Mouse (Mus musculus) kidney, adult 18-20 months (tissue): ENCODE data around the gene Alkbh2.

Experiments used
- DNase-seq: peaks from one replicate; pipeline ENCODE4 v3.0.0; 2021

Gene Alkbh2

DNA sequence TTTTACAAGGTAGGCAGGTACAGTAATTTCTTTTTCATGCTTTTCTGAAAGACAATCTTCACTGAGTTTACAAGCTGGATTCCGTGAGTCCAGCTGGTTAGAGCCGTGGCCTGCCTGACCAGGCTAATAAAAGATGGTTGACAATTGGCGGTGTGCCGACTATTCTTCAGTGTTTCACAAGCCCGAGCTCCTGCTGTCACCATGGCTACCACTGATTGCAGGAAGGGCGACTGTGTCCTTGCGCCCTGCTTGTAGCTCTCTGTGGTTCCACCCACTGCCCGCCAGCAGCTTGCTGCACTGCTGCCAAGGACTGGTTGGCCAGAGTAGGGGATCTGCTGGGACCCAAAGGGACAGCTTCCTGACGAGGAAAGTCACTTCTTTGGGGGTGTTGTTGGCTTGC is 11.2 kb upstream of the Alkbh2 start:
- DNase-seq: peak; percentile 79

DNA sequence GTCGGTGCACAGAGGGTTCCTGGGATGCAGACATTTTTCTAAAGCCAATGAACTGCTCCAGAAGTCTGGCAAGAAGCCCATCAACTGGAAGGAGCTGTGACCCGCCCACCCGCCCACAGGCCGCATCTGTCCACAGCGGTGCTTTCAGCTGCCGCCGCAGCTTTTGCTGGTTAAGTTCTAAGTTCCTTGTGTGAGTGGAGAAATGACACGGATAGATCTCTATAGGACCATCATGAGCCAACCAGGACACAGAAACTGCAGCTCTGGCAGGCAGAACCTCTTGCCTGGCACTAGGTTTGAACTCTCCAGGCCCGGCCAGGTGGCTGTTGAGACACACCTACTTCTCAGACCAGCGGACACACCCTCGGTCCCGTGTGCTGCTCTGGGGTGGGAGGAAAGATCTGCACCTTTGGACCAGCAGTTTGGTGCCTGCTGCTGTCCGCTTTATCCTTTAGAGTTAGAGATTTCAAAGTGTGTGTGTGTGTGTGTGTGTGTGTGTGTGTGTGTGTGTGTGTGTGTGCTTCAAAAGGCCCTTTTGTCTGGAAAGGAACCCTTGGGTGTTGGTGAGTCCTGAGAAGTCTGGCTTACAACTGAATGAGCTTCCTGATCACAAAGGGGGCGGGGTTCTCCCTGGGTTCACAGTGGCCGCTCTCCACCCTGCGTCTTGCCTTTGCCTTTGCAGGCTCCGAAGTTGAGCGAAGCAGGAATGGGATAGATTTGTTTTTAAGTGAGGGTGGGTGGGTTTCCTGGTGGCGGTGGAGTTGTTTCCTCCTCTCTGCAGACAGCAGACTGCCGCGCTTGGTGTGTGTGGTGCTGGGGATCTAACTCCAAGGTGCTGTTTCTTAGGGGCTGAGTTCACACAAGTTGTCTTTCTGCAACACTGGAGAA is 10.5 kb upstream of the Alkbh2 start:
- DNase-seq: peak; percentile 16

DNA sequence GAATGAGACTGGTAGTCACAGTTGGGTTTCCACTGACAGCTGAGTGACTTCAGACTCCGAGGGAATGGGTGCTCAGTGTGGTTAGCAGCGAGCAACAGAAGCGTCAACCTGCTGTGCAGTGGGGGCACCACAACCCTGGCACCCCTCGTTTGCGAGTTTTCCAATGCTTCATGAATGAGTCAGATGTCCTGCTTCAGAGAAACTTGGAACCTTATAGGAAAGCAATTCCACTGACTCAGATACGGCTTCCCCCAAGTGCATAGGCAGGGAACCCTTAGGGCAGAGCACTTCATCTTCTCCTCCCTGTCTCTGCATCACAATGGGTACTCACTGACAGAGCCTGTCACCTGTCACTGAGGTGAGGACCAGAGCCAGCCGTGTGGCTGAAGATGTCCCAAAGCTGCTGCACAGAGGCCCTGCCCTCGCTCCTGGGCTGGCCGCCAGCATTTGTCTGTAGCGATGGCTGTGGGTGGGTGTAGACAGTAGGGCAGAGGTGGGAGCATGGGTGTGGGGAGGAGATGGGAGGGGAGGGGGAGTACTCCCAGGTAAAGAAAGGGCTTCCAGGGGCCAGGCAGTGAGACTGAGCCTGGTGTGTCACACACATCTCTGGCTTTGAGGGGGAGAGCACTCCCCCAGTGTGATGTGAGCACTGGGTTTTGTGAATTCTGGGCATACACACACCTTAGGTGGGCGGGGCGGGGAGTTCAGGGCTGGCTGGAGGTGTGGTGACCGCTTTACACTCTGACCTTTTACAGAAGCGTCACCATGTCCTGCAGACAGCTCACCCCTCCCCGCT is 9.7 kb upstream of the Alkbh2 start:
- DNase-seq: no peak

DNA sequence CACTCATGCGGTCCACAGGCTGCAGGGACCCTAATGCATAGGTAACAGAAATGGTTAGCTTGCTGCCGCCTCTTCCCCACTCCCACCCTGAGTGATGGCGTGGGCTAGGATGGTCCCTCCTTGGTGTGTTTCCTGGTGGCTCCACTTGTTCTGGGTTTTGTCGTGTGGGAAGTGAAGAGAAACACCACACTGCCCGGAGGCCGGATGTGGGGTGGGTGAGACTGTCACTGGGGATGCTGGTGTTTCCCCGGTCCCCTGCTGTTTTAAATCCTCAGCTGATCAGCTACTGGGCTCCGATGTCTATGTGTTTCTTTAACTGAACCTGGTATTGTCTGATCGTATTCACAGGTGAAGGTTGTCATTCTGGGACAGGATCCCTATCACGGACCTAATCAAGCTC is 7.5 kb upstream of the Alkbh2 start:
- DNase-seq: no peak

DNA sequence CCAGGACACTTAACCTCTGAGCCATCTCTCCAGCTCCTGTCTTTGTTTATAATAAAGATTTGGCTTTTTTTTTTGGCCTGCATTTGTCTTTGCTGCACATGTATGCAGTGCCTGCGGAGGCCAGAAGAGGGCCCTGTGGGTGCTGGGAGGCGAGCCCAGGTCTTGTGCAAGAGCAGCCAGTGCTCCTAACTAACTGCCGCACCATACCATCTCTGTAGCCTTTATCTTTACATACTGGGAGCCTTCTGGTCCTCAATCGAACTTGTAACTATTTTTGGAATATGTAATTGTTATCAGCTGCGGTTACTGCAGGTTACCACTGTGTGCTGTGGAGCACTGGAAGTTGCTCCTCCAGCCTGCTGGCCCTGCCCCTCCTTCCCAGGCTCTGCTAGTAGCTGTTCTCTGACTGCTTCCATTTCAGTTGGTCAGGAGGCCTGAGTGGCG is 6.1 kb upstream of the Alkbh2 start:
- DNase-seq: peak; percentile 65

DNA sequence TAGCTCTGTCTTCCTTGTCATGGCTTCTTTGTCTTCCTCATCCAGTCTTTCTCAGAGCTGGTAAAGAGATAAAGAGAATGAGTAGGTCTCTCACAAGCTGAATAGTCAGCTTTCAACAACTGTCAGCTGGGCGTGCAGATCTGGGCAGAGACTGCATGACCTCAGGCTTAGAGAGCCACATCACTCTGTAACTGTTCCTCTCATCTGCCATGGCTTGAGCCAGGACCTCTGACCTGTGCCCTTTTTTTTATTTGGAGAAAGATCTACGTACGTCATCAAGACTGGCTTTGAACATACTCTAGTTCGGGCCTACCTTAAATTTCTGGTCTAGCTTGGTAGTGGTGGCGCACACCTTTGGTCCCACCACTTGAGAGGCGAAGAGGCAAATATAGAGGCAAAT is 4.8 kb upstream of the Alkbh2 start:
- DNase-seq: no peak

DNA sequence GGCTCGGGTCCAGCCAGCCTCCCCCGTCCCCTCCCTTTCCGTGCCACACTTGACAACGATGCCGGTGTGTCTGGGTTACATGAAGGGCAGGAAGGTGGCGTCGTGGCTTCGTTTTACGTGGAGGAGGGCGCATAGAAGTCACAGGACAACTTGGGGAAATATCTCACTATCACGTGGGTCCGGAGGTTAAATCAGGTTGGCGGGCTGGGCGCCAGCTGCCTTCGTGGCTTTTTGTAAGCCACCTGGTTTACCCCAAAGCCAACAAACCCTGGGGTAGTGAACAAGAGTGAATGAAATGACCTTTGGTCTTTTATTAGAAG is 3.5 kb upstream of the Alkbh2 start:
- DNase-seq: peak; percentile 68

DNA sequence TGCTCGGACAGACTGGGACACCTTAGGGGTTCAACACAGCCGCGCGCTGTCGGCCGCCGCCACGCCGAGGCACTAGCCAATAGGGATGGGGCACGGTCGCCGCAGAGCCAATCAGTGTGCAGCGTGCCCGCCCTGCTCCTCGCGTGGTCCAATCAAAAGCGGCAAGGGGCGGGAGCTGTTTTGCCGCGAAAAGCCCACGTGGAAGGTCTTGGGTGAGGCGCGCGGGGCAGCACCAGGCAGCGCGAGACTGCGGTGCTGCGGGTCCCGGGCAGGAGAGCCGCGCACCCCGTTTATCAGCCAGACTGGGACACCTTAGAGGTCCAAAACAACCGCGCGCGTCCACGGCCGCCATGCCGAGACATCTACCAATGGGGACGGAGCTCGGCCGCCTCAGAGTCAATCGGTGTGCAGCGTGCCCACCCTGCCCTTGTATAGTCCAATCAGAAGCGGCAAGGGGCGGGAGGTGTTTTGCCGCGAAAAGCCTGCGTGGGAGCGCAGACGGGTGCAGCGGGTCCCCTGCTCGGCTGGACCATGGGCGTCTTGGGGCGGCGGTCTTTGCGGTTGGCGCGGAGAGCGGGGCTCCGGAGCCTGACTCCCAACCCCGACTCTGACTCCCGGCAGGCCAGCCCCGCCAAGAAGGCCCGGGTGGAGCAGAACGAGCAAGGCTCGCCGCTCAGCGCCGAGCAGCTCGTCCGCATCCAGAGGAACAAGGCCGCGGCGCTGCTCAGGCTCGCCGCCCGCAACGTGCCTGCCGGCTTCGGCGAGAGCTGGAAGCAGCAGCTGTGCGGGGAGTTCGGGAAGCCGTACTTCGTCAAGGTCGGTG is 2.9 kb upstream of the Alkbh2 start:
- DNase-seq: peak; percentile 96

DNA sequence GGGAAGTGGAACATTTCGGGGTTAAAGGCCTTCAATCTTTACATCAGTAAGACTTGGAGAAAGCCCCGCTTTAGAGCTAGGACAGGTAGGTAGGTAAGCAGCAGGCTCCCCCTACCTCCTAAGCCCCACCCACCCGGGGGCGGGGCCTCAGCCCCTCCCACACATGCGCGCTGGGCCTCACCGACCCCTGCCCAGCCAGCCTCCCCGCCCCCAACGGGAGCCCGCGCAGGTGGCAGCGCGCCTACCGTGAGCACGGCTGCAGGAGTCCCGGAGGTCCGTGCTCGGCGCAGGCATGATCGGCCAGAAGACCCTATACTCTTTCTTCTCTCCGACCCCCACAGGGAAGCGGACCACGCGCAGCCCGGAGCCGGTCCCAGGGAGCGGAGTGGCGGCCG is 2.2 kb upstream of the Alkbh2 start, which contains the start of gene Ung:
Ung (plus strand) TSS at position 176 of the 395 bp plus-strand sequence.
- DNase-seq: no peak

DNA sequence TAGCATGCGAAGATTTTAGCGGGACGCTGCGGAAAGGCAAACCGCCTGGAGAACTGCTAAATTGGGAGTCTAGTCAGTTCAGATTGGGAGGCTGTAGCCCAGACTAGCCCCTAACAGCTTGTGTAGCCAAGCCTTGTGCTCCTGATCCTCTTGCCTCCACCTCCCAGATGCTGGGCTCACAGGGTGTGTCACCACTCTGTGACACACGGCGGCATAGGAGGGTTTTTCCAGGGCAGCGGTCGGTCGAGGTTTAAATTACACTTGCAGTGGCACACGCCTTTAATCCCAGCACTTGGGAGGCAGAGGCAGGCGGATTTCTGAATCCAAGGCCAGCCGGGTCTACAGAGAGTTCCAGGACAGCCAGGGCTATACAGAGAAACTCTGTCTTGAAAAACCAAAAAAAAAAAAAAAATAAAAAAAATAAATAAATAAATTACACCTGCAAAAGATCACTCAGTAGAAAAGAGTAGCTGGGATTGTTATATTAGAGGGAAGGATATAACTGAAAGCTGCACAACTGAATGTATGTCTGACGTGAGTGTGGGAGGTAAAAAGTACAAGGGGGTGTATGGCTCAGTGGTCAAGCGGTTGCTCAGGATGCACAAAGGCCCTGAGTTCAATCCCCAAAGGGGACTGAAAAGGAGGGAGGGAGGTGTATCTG is 1.7 kb upstream of the Alkbh2 start:
- DNase-seq: no peak

DNA sequence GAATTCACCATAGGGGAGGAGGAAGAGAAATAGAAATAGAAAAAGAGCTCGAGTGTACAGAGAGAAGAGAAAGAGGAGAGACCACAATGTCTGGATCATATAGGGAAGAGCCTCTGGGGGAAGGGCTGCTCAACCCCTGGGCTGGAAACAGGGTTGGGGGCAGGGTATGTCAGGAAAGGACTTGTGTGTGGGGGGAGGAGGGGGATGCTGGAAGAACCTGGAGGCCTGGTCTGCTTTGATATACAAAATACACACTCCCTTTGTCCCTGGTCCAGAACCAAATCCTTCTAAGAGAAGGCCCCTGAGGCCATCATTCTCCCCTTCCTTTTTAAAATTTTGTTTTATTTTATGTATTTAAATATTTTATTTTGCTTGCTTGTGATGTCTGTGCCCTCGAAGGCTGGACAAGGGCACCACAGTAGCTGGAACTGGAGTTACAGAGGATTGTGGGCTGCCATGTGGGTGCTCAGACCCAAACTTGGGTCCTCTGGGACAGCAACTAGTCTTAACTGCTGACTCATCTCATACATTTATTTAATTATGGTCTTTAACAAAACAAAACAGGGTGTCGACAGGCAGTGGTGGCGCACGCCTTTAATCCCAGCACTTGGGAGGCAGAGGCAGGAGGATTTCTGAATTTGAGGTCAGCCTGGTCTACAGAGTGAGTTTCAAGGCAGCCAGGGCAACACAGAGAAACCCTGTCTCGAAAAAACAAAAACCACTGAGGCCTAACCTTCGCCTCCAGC is 1.3 kb downstream of the Alkbh2 start:
- DNase-seq: no peak

DNA sequence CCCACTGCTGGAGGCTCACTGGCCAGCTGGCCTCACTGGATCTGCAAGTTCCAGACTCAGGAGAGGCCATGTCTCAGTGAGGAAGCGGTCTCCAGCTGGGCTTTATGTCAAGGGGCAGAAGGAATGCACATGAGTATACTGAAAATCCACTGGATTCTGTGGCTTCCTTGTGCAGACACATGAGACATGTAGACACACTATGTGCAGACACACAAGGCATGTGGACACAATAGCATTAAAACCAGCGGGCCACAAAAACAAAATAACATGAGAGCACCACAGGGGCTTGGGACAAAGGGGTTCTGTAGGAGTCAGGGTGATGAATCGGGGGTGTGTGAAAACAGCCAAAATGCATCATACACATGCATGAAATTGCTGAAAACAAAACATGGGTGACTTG is 2.0 kb downstream of the Alkbh2 start:
- no peak for DNase-seq

DNA sequence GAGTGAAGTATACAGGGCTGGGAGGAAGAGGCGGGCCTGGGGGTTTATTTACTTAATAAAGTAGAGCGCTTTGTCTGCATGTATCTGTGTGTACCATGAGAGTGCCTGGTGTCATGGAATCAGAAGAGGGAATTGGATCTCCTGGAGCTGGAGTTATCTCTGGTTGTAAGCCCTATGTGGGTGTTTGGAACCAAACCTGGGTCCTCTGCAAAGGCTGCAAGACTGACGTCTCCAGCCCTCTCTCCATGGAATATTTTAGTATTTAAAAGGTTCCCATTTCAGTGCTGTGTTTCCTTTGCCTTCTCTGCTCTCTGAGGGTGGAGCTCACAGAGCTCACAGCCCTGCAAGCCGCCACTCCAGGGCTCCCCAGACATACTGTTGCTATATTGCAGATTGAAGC is 8.2 kb downstream of the Alkbh2 start:
- DNase-seq: no peak

DNA sequence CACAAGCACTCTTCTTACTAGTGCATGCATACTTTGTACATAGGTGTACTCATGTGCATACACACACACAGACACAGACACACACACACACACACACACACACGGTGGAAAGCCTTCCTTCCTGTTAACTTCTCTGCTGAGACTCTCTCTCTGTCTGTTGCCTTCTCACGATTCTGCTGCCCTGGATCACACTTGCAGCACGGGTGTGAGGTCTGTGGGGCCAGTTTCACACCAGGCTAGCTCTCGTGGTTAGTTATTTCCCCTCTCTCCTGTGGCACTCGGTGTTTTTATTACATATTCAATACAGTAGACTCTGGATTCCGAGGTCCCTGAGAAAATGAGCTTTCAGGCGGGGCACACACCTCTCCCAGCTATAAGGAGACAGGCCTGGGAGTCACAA is 11.4 kb downstream of the Alkbh2 start:
- DNase-seq: no peak

DNA sequence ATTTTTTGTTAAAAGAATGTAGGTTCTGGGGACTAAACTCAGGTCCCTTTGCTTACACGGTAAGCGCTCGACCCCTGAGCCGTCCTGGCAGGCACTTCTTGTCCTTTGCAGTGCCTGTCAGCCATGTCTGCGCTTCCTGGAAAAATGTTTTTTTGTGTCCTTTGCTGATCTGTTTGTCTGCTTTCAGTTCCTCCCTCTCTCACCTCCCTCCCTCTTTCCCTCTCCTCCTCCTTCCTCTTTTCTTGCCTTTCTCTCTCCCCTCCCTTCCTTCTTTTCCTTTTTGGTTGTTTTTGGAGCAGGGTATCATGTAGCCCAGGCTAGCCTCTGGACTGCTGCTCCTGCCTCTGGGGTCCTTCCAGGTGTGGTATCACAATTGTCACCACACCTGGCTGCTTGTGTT is 13.0 kb downstream of the Alkbh2 start:
- DNase-seq: no peak

DNA sequence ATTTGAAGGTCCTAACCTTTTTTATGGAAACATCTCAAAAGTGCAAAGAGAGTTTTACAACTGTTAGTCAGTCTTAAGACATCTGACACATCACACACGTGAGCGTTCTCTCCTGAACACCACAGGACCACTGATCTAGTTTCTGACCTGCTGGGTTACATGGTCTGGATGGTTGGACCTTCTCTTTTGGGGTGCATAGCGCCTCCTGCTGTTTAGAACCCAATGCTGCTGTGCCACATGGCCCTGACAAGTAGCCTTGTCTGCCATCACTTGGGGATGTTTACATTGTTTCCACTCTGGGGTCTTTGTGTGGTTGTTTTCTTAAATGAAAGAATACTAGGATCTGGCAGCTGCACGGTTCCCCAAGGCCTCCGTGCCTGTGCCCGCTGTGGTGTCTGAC is 14.7 kb downstream of the Alkbh2 start:
- DNase-seq: no peak

DNA sequence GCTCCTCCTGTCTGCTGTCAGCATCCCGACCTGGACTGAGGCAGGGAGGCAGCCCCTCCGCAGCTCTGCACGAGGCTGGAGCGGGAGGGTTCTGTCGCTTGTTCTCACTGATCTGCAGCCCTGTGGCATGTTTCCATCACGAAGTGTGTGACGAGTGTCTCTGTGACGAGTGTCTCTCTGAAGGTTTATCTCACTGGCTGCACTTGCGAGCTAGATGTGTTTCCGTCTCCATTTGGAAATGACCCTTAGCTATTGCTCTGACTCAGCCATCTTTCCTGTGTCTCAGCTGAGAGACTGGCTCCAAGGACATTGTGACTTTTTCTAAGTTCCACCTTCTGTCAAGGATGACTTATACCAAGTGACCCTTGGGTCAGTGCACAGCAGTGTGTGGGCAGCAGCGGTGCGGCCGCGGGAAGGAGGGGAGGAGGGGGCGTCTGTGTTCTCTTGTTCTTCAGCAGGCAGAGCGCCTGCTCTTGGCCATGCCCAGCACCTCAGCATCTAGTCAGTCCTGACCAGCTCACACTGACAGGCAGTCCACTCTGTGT is 21.6 kb downstream of the Alkbh2 start:
- no peak for DNase-seq

DNA sequence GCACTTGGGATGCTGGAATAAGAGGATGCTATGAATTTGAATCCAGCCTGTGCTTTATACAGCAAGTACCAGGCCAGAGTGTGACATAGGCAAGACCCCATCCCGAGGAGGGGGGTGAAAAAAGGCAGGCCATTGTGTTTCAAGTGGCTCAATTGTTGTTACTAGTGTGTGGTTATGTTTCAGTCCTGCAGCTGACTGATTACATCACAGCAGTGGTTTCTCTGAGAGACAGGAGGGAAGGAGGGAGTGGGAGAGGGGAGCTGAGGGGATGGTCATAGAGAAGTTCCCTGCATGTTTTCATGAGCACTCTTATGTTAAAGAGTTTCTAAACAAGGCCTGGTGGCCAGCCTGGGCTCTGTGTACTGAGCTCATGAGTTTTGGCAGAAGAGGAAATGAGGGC is 25.2 kb downstream of the Alkbh2 start:
- DNase-seq: no peak

DNA sequence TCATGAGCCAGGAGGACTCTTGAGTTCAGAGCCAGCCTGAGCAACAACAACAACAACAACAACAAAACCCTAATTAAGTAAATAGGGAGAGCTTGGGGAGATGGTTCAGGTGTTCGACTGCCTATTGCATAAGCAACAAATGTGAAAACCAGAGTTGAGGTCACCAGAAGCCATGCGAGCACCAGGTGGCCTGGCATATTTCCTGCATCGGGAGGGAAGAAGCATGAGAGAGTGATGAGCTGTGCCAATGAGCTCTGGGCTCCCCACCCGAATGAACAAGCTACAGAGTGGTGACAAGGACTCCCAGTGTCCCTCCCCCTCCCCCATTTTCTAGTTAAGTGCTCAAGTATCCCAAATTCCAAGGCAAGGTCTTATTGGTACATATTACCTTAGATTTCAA is 26.1 kb downstream of the Alkbh2 start:
- no peak for DNase-seq

DNA sequence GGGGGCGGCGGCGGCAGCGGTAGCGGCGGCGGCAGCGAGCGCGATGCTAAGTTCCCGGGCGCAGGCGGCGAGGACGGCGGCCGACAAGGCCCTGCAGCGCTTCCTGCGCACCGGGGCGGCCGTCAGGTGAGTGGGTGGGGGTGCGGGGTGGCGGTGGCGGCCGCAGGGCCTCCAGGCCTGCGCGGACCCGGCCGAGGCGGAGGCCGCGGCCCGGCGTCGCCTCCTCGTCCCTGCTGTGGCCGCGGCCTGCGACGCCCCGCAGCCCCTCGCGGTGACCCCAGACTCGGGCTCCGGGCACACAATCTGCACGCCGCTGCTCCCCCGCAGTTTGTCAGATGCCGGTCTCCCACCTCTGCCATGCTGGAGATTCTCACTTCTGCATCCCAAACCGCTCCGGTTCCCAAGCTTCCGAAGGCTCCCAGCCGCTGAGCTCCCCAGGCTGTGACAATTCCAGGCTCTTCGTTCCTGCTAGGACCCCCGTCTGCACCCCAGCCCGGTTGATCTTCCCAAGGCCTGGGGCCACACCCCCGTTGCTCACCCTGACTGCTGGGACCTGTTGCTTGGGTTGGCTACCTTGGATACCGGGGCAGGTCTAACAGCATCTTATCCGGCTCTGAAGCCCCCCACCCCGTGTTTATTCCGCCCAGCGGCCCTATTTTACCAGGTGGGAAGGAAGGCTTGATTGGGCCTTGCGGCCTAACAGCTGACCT is 27.5 kb downstream of the Alkbh2 start:
- no peak for DNase-seq
